Mouse (Mus musculus) T-cell, adult 2 months (primary cell): ENCODE results near the gene Sertad3.
A peak's percentile ranks its signal among the peaks of the same experiment; 100 is the strongest.

Experiments
- DNase-seq: peaks from one replicate; pipeline ENCODE4 v3.0.0; 2022; ENCODE audit warnings: low spot score

Sertad3 gene

GRCm38 (mm10) chr7:27473156-27473834 is at the start of gene Sertad3:
Sertad3 (plus strand) TSS chr7:27473768.
- peak; percentile 94 for DNase-seq

GRCm38 (mm10) chr7:27427387-27427786 is 46.2 kb upstream of the Sertad3 start:
- DNase-seq: no peak

- no peak for DNase-seq
These were observed 45.6 kb upstream of the Sertad3 start for GRCm38 (mm10) chr7:27428002-27428401.

GRCm38 (mm10) chr7:27429135-27429534 is 44.4 kb upstream of the Sertad3 start:
- DNase-seq: no peak

GRCm38 (mm10) chr7:27433349-27433748 is 40.2 kb upstream of the Sertad3 start:
- DNase-seq: no peak

GRCm38 (mm10) chr7:27433794-27434193 is 39.8 kb upstream of the Sertad3 start:
- DNase-seq: no peak

GRCm38 (mm10) chr7:27437544-27437943 is 36.0 kb upstream of the Sertad3 start:
- peak; percentile 30 for DNase-seq

- DNase-seq: no peak
These were observed 33.6 kb upstream of the Sertad3 start for GRCm38 (mm10) chr7:27440014-27440413.

GRCm38 (mm10) chr7:27446051-27446450 is 27.5 kb upstream of the Sertad3 start:
- no peak for DNase-seq

- DNase-seq: peak; percentile 34
These were observed 26.8 kb upstream of the Sertad3 start for GRCm38 (mm10) chr7:27446521-27447418.

GRCm38 (mm10) chr7:27447419-27448286 is 25.9 kb upstream of the Sertad3 start, which contains the start of the genes Sptbn4 and Blvrb:
Sptbn4 (minus strand) TSS chr7:27447686.
Blvrb (plus strand) TSS chr7:27447978.
- DNase-seq: peak; percentile 97

- no peak for DNase-seq
These were observed 25.0 kb upstream of the Sertad3 start for GRCm38 (mm10) chr7:27448421-27449206.

GRCm38 (mm10) chr7:27449256-27449862 is 24.2 kb upstream of the Sertad3 start:
- peak; percentile 19 for DNase-seq

- no peak for DNase-seq
These were observed 22.2 kb upstream of the Sertad3 start for GRCm38 (mm10) chr7:27451359-27451758.

GRCm38 (mm10) chr7:27452206-27452770 is 21.3 kb upstream of the Sertad3 start:
- DNase-seq: no peak

GRCm38 (mm10) chr7:27454461-27455121 is 19.0 kb upstream of the Sertad3 start:
- DNase-seq: no peak

- DNase-seq: no peak
These were observed 18.3 kb upstream of the Sertad3 start for GRCm38 (mm10) chr7:27455273-27455672.

GRCm38 (mm10) chr7:27458614-27459013 is 15.0 kb upstream of the Sertad3 start:
- no peak for DNase-seq

GRCm38 (mm10) chr7:27459640-27460039 is 13.9 kb upstream of the Sertad3 start:
- DNase-seq: no peak

- DNase-seq: no peak
These were observed 13.1 kb upstream of the Sertad3 start for GRCm38 (mm10) chr7:27460477-27460876.
